Mouse (Mus musculus): ENCODE measurements around the gene Pik3c2g. TPM values are rescaled to one million over a fixed set of nuclear protein-coding genes. Genes with fewer than 3 reads are reported as not detected.

Pik3c2g gene
- total and polyA plus RNA-seq, 3 experiments: not detected

GRCm38 (mm10) chr6:139887175-139887574 is 300.2 kb downstream of the Pik3c2g start:
- Histone ChIP-seq H3K4me1 (ENCODE audit: control insufficient read depth in 1 of 2, insufficient read depth in 2 of 2, low read length in 2 of 2) (no peaks in the 10 kb centered on the region), H3K36me3 (ENCODE audit: control insufficient read depth in 1 of 2, insufficient read depth in 2 of 2, low read length in 2 of 2) (no peaks in the 10 kb centered on the region), H3K4me3 (ENCODE audit: control insufficient read depth in 1 of 2, insufficient read depth in 1 of 2, low read depth in 2 of 2, low read length in 2 of 2) (no peak overlapping the region), H3K27me3 (ENCODE audit: control insufficient read depth in 1 of 2, insufficient read depth in 2 of 2, low read length in 2 of 2) (no peaks in the 10 kb centered on the region), H3K27ac (ENCODE audit: control insufficient read depth, low read depth, low read length) (no peak overlapping the region), H3K9ac (ENCODE audit: control insufficient read depth, low read depth, low read length, poor library complexity, severe bottlenecking) (no peak overlapping the region), H3K79me2 (ENCODE audit: control insufficient read depth, insufficient read depth, low read length, poor library complexity) (no peaks in the 10 kb centered on the region), H3K9me3 (replicated peaks; ENCODE audit: insufficient read depth, low read length) (no peaks in the 10 kb centered on the region)
- no peak for DNase-seq (ENCODE audit: low read depth, low spot score)
- TF ChIP-seq RCOR1 (IDR thresholded peaks at IDR 0.05; ENCODE audit: low read depth, low read length): no peak
- TF ChIP-seq CTCF (IDR thresholded peaks at IDR 0.05 in 2 of 3, conservative IDR thresholded peaks at IDR 0.05 in 1 of 3; ENCODE audit: control insufficient read depth in 1 of 3, insufficient read depth in 1 of 3, low read depth in 2 of 3, low read length in 3 of 3, poor library complexity in 1 of 3, severe bottlenecking in 1 of 3): no peak
- no peak for TF ChIP-seq TAL1 (IDR thresholded peaks at IDR 0.05; ENCODE audit: low read length)
- no peak for TF ChIP-seq TBP (IDR thresholded peaks at IDR 0.05; ENCODE audit: low read depth, low read length)
- no peak for TF ChIP-seq JUND (IDR thresholded peaks at IDR 0.05; ENCODE audit: low read depth, low read length)
- TF ChIP-seq ZC3H11A (IDR thresholded peaks at IDR 0.05; ENCODE audit: low read depth, low read length): no peak
- TF ChIP-seq ZNF384 (IDR thresholded peaks at IDR 0.05; ENCODE audit: low read depth, low read length): no peak
- no peak for TF ChIP-seq SIN3A (IDR thresholded peaks at IDR 0.05; ENCODE audit: low read length)
- no peak for TF ChIP-seq GATA1 (IDR thresholded peaks at IDR 0.05; ENCODE audit: low read depth, low read length)
- TF ChIP-seq GABPA (IDR thresholded peaks at IDR 0.05; ENCODE audit: low read depth, low read length): no peak
- TF ChIP-seq ELF1 (IDR thresholded peaks at IDR 0.05; ENCODE audit: low read depth, low read length): no peak
- no peak for TF ChIP-seq TCF12 (IDR thresholded peaks at IDR 0.05; ENCODE audit: low read depth, low read length)
- no peak for TF ChIP-seq POLR2AphosphoS5 (IDR thresholded peaks at IDR 0.05; ENCODE audit: borderline replicate concordance, low read depth, low read length)

GRCm38 (mm10) chr6:139895637-139896036 is 308.6 kb downstream of the Pik3c2g start:
- no peaks in the 10 kb centered on the region for H3K9me3 ChIP-seq (replicated peaks; ENCODE audit: insufficient read depth, low read length)
- TF ChIP-seq MEF2A (IDR thresholded peaks at IDR 0.05; ENCODE audit: extremely low read depth, insufficient replicate concordance, low read depth, low read length, poor library complexity, severe bottlenecking) (no peak), MAX (IDR thresholded peaks at IDR 0.05; ENCODE audit: low read length) (no peak), TAL1 (IDR thresholded peaks at IDR 0.05; ENCODE audit: low read length) (no peak), RAD21 (IDR thresholded peaks at IDR 0.05; ENCODE audit: low read depth, low read length) (no peak), BHLHE40 (IDR thresholded peaks at IDR 0.05; ENCODE audit: borderline replicate concordance, low read depth, low read length) (no peak), TBP (IDR thresholded peaks at IDR 0.05; ENCODE audit: low read depth, low read length) (no peak), SMC3 (IDR thresholded peaks at IDR 0.05; ENCODE audit: low read depth, low read length) (no peak), ELF1 (IDR thresholded peaks at IDR 0.05; ENCODE audit: low read depth, low read length) (no peak)

More at GRCm38 (mm10) chr6:139895637-139896036, 308.6 kb downstream of the Pik3c2g start:
- no peak overlapping the region for H3K4me3 ChIP-seq (ENCODE audit: control insufficient read depth in 1 of 2, insufficient read depth in 1 of 2, low read depth in 2 of 2, low read length in 2 of 2)
- H3K27ac ChIP-seq (ENCODE audit: control insufficient read depth, low read depth, low read length): no peak overlapping the region
- H3K9ac ChIP-seq (ENCODE audit: control insufficient read depth, low read depth, low read length, poor library complexity, severe bottlenecking): no peak overlapping the region
- H3K27me3 ChIP-seq (ENCODE audit: control insufficient read depth in 1 of 2, insufficient read depth in 2 of 2, low read length in 2 of 2): no peaks in the 10 kb centered on the region
- no peaks in the 10 kb centered on the region for H3K4me1 ChIP-seq (ENCODE audit: control insufficient read depth in 1 of 2, insufficient read depth in 2 of 2, low read length in 2 of 2)
- H3K79me2 ChIP-seq (ENCODE audit: control insufficient read depth, insufficient read depth, low read length, poor library complexity): no peaks in the 10 kb centered on the region
- no peak for DNase-seq (ENCODE audit: low read depth, low spot score)
- H3K36me3 ChIP-seq (ENCODE audit: control insufficient read depth in 1 of 2, insufficient read depth in 2 of 2, low read length in 2 of 2): no peaks in the 10 kb centered on the region

Data from MEL (cell line).